Mouse (Mus musculus): ENCODE data around the gene Ddah1.

- TF ChIP-seq CTCF (IDR thresholded peaks at IDR 0.05; ENCODE audit: borderline replicate concordance, insufficient read depth, low read depth, low read length) (no peak), POLR2A (IDR thresholded peaks at IDR 0.05; ENCODE audit: borderline replicate concordance, insufficient read depth, low read length) (no peak)
Measured at GRCm38 (mm10) chr3:145775236-145775635, 16.8 kb downstream of the Ddah1 start.
